Mouse (Mus musculus) central nervous system, embryonic 14 days (tissue): ENCODE results near the gene Proz. TPM values are rescaled to one million over a fixed set of nuclear protein-coding genes. Genes with fewer than 3 reads are reported as not detected.

Experiments used
- polyA plus RNA-seq: library from polyadenylated mRNA; depleted of rRNA; stranded (reverse); fragments of >200 nt; gene quantifications from 2 replicates; pipeline ENCODE4 v1.2.3, GENCODE M21; 2012; rRNA removed

Proz gene
- 0.18 and 0.20 TPM in 2 replicates for polyA plus RNA-seq

DNA sequence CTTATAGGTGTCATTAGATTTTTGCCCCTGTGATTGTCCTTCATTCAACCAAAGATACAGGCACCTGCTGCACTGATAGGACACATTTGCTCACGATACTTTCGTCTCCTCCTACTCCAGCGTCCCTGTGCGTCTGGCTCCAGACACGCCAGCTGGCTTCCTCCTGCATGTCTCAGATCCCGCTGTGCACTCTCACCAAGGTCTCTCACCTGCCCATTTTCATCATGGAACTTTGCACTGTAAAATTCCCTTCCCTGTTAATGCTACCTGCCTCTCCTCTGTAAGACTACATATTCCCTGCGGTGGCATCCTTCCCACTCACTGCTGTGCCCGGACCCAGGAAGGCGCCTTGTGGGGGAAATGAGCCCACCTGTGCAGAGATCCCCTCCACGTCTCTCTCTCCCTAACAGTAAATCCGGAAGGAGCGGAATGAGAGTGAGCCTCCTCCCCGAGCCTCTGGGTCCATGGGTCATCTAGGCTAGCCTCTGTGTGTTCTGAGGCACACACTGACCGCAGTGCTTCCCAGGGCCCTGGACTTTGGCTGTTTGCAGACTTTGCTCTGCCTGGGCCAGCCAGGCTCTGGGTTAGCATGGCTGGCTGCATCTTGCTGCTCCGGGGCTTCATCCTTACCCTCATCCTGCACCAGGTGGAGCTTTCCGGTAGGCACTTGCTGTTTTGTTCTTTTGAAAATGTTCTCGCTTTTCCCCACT, at the start of gene Proz:
Proz (plus strand) TSS at position 474 of the 710 bp plus-strand sequence.

GRCm38 (mm10) chr8:13025487-13026224, 35.1 kb upstream of the Proz start, which contains the start of gene F7:
Gene F7, plus strand, starts transcription at chr8:13026034.

DNA sequence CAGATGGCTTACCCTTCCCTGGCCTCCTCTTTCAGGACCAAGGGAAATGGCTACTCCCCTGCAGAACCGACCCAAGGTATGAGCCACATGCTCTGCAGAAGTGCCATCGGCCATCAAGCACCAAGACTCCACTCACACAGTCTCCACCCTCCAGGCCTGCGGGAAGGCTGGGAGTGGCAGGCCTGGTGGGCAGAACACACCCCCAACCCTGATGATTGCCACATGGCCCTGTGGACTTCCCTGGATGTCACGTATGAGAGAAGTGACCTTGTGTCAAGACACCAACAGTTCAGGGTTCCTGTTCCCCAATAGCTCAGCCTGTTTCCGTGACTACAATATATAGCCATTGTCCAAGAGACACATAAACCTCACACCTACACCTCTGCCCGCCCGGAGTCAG, 23.7 kb upstream of the Proz start, which contains the start of gene F10:
F10 (plus strand) TSS at position 294 of the 400 bp plus-strand sequence.

GRCm38 (mm10) chr8:13105087-13105881, 44.6 kb downstream of the Proz start, which contains the start of the genes Pcid2 and Cul4a:
Gene Pcid2, minus strand, starts transcription at chr8:13105459.
Gene Cul4a, plus strand, starts transcription at chr8:13105621.

Other genes starting within 250 kb of the Proz start
- 141 TPM in 2 replicates for gene Mcf2l, start 187.1 kb upstream of the Proz start, polyA plus RNA-seq
- 0.26 and 0.39 TPM in 2 replicates for gene F7, start 34.9 kb upstream of the Proz start, polyA plus RNA-seq
- 0.50 and 0.54 TPM in 2 replicates for gene F10, start 23.6 kb upstream of the Proz start, polyA plus RNA-seq
- 33.8 and 36.5 TPM in 2 replicates for gene Pcid2, start 44.5 kb downstream of the Proz start, polyA plus RNA-seq
- 58.1 and 63.6 TPM in 2 replicates for gene Cul4a, start 44.7 kb downstream of the Proz start, polyA plus RNA-seq
- 238 and 256 TPM in 2 replicates for gene Lamp1, start 98.2 kb downstream of the Proz start, polyA plus RNA-seq
- gene Grtp1, start 139.7 kb downstream of the Proz start, polyA plus RNA-seq: 13.3 and 16.8 TPM in 2 replicates
- 0.14 and 0.79 TPM in 2 replicates for gene Adprhl1, start 193.2 kb downstream of the Proz start, polyA plus RNA-seq
- gene Dcun1d2, start 227.2 kb downstream of the Proz start, polyA plus RNA-seq: 38.2 and 44.7 TPM in 2 replicates
- gene Tmco3, start 227.3 kb downstream of the Proz start, polyA plus RNA-seq: 35.8 and 37.3 TPM in 2 replicates